ENCODE assay signal across 13 mouse cellular contexts in the genomic region with DNA sequence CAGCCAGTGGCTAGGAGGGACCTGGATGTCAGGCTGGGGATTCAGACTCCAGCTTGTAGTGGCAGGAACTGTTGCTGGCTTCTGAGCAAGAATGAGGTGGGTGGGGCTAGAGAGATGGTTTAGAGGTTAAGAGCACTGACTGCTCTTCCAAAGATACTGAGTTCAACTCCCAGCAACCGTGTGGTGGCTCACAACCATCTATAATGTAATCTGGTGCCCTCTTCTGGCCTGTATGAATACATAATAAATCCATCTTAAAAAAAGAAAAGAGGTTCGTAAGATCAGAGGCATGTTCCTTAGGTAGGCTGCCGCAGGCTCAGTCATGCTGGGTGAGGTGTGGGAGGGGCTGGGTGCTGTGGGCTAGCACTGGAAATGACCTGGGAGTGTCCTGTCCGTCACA.
A peak's percentile ranks its signal among the peaks of the same experiment; 100 is the strongest.
DNase-seq lines count a peak whose midpoint lies in the region; ATAC-seq and TF ChIP-seq lines count a peak whose summit lies in the region.
"Had no signal": no experiment of that assay in that cellular context is flagged by ENCODE, and none has a peak within 500 bp of the region (broad histone marks: within the 10 kb centered on the region; RNA-seq: fewer than 3 reads in every experiment).

No protein-coding gene starts in this region.

- H3K4me1 ChIP-seq in forebrain, embryonic 13.5 days = peaks cover 14% of the 10 kb centered on the region
- H3K4me1 ChIP-seq in limb, embryonic 10.5 days = peaks cover 7% of the 10 kb centered on the region

- no peak overlapping the region for H3K4me2 ChIP-seq in forebrain, embryonic 13.5 days
- H3K4me2 ChIP-seq: embryonic facial prominence, embryonic 13.5 days; heart, embryonic 13.5 days; limb, embryonic 13.5 days had no signal

- no peaks in the 10 kb centered on the region for H3K9me3 ChIP-seq in forebrain, embryonic 13.5 days (replicated peaks)
- H3K9me3 ChIP-seq in limb, embryonic 10.5 days (replicated peaks) = no peaks in the 10 kb centered on the region
- H3K9me3 ChIP-seq: embryonic facial prominence, embryonic 13.5 days; heart, embryonic 13.5 days; limb, embryonic 13.5 days had no signal

- intact Hi-C loops in left cerebral cortex, adult 2 months (cut with DNase I) = loop anchor here (2.0 kb wide), 1 partner anchor 215 kb away; no protein-coding TSS in a partner anchor
- intact Hi-C loops in left cerebral cortex, postnatal 4 days (cut with DNase I) = loop anchor here (2.0 to 5.0 kb wide), 3 partner anchors 117 to 204 kb away; a partner anchor contains a TSS

- peak; percentile 45 for TF ChIP-seq CTCF in left cerebral cortex, adult 2 months (IDR thresholded peaks at IDR 0.05)

- no peaks in the 10 kb centered on the region for H3K27me3 ChIP-seq in forebrain, embryonic 13.5 days
- peaks cover 31% of the 10 kb centered on the region for H3K27me3 ChIP-seq in limb, embryonic 10.5 days (ENCODE audit: low read depth, poor library complexity, severe bottlenecking)
- H3K27me3 ChIP-seq: embryonic facial prominence, embryonic 13.5 days had no signal

- 0 out of 2 replicates have a peak, but pooled peaks have one; percentile 23 for ATAC-seq in forebrain, embryonic 13.5 days

- no peak overlapping the region for H3K27ac ChIP-seq in left cerebral cortex, adult 2 months
- H3K27ac ChIP-seq in forebrain, embryonic 13.5 days = no peak overlapping the region
- H3K27ac ChIP-seq in limb, embryonic 10.5 days = no peak overlapping the region
- H3K27ac ChIP-seq: embryonic facial prominence, embryonic 13.5 days; heart, embryonic 13.5 days; limb, embryonic 13.5 days; macrophage had no signal

- no peaks in the 10 kb centered on the region for H3K36me3 ChIP-seq in forebrain, embryonic 13.5 days (ENCODE audit: poor library complexity, severe bottlenecking)
- H3K36me3 ChIP-seq in limb, embryonic 10.5 days = no peaks in the 10 kb centered on the region
- H3K36me3 ChIP-seq: limb, embryonic 13.5 days had no signal

- DNase-seq in left cerebral cortex, adult 2 months (ENCODE audit: extremely low spot score in 1 of 2, low spot score in 2 of 2) = no peak
- no peak for DNase-seq in left cerebral cortex, postnatal 4 days
- peak; percentile 53 for DNase-seq in 3T3-L1 (ENCODE audit: low read depth, low spot score)
- peak; percentile 38 for DNase-seq in NIH3T3 (ENCODE audit: low read depth)
- no peak for DNase-seq in adrenal gland, postnatal 10 days
- DNase-seq in adrenal gland, adult 8-10 months = no peak
- DNase-seq in limb, embryonic 10.5 days (ENCODE audit: low spot score) = no peak
- DNase-seq: cerebellum, adult 18-20 months had no signal

- no peak overlapping the region for H3K9ac ChIP-seq in forebrain, embryonic 13.5 days
- H3K9ac ChIP-seq: embryonic facial prominence, embryonic 13.5 days; heart, embryonic 13.5 days; limb, embryonic 13.5 days had no signal

- no peak overlapping the region for H3K4me3 ChIP-seq in left cerebral cortex, adult 2 months
- no peak overlapping the region for H3K4me3 ChIP-seq in forebrain, embryonic 13.5 days
- no peak overlapping the region for H3K4me3 ChIP-seq in limb, embryonic 10.5 days
- H3K4me3 ChIP-seq: embryonic facial prominence, embryonic 13.5 days; heart, embryonic 13.5 days; limb, embryonic 13.5 days had no signal

- WGBS in forebrain, embryonic 13.5 days = 45% methylated on average over 4 of the region's 4 CpGs
- WGBS in limb, embryonic 10.5 days = 48% methylated on average over 4 of the region's 4 CpGs

Comparison
In these comparisons a context has a peak if more than half of its experiments do, and no peak if none do; other contexts are left out.
1. DNase-seq: peak in 3T3-L1 (single experiment) and NIH3T3 (single experiment); none in left cerebral cortex, adult 2 months (0 of 2), left cerebral cortex, postnatal 4 days (single experiment), adrenal gland, postnatal 10 days (single experiment), adrenal gland, adult 8-10 months (single experiment) and limb, embryonic 10.5 days (single experiment).